Mouse (Mus musculus): ENCODE results near the gene Gsc. TPM values are rescaled to one million over a fixed set of nuclear protein-coding genes. Genes with fewer than 3 reads are reported as not detected.

The Gsc gene
- polyA plus RNA-seq (2015; fragmentation: Illumina TruSeq; extraction: RNeasy Lipid Tissue Mini Kit (QIAGEN cat#74804); ENCODE audit: insufficient read depth, low replicate concordance), result not detected

DNA sequence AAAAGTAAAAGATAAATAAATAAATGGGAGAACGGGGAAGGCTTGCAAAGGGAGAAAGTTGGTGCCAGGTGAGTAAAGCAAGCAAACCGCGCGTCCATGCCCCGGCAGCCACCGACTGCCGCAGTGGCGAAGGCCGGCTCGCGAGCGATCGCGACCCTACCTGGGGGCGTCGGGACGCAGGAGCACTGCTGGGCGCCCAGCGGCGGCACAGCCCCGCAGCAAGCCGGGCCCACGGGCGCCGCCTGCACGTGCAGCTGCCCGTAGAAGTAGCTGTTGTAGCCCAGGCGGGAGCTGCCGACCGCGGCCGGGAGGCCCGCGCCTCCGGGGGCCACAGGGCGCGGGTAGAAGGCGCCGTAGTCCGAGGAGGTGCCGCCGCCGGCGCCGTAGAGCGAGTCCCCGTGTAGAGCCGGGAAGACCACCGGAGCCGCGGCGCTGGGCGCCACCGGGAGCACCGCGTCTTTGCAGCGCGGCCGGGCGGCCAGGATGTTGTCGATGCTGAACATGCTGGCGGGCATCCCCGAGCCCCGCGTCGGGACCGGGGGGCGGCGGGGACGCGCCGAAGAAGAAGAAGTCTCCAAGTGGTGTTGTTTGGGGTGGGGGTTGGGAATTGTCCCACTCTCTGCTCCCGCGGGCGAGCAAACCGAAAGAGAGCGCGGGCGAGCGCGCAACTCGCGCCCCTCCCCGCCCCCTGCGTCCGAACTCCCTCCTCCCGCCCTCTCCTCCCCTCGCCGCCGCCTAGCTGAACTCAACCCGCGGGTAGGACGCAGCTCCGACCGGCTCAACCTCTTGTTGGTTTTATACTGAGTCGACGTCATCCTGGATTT, at the start of gene Gsc:
Gsc (minus strand) TSS at position 730 of the 824 bp plus-strand sequence.

Other genes with a start within 250 kb of the Gsc start
- gene Serpina3g, start 237.1 kb downstream of the Gsc start, polyA plus RNA-seq (2015; fragmentation: Illumina TruSeq; extraction: RNeasy Lipid Tissue Mini Kit (QIAGEN cat#74804); ENCODE audit: insufficient read depth, low replicate concordance), result 257 TPM
- 2.7 TPM for gene Serpina3i, start 210.2 kb downstream of the Gsc start, polyA plus RNA-seq (2015; fragmentation: Illumina TruSeq; extraction: RNeasy Lipid Tissue Mini Kit (QIAGEN cat#74804); ENCODE audit: insufficient read depth, low replicate concordance)
- not detected for gene Serpina3j, start 158.8 kb downstream of the Gsc start, polyA plus RNA-seq (2015; fragmentation: Illumina TruSeq; extraction: RNeasy Lipid Tissue Mini Kit (QIAGEN cat#74804); ENCODE audit: insufficient read depth, low replicate concordance)
- gene Serpina3k, start 134.8 kb downstream of the Gsc start, polyA plus RNA-seq (2015; fragmentation: Illumina TruSeq; extraction: RNeasy Lipid Tissue Mini Kit (QIAGEN cat#74804); ENCODE audit: insufficient read depth, low replicate concordance), result not detected
- 0.28 TPM for gene Serpina3m, start 134.8 kb downstream of the Gsc start, polyA plus RNA-seq (2015; fragmentation: Illumina TruSeq; extraction: RNeasy Lipid Tissue Mini Kit (QIAGEN cat#74804); ENCODE audit: insufficient read depth, low replicate concordance)
- gene Serpina3n, start 66.6 kb downstream of the Gsc start, polyA plus RNA-seq (2015; fragmentation: Illumina TruSeq; extraction: RNeasy Lipid Tissue Mini Kit (QIAGEN cat#74804); ENCODE audit: insufficient read depth, low replicate concordance), result 34.0 TPM

Data from spleen, adult 10 weeks (tissue).